Mouse (Mus musculus) megakaryocyte, embryonic 14.5 days (primary cell): ENCODE measurements at regions not wholly inside any gene's neighbourhood (a gene's known extent, or its start where the extent isn't known, plus 50 kb on each side); places are given as distances from the start of the nearest gene placed in this dataset.

Source experiments
- H3K27me3 ChIP-seq: replicated peaks from 2 replicates; pipeline ENCODE3; 2012; ENCODE audit warnings: inconsistent platforms
- H3K36me3 ChIP-seq: replicated peaks from 2 replicates; pipeline ENCODE3; 2012; ENCODE audit warnings: low read length, inconsistent platforms, mixed read lengths
- H3K4me1 ChIP-seq: 2 replicates; pipeline ENCODE4 v1.6.1; 2012; ENCODE audit warnings: inconsistent platforms
- H3K4me3 ChIP-seq: replicated peaks from 2 replicates; pipeline ENCODE3; 2012; ENCODE audit warnings: moderate library complexity, mild to moderate bottlenecking, inconsistent platforms
- H3K9me3 ChIP-seq: 2 replicates; pipeline ENCODE4 v1.6.1; 2012; ENCODE audit warnings: inconsistent platforms
- FLI1 ChIP-seq: IDR thresholded peaks from 2 replicates; pipeline ENCODE4 v1.6.1; 2012; ENCODE audit warnings: low read length, inconsistent platforms, mixed read lengths
- GATA1 ChIP-seq: IDR thresholded peaks from 3 replicates; pipeline ENCODE4 v1.6.1; 2012; ENCODE audit warnings: mixed read lengths, low read length, inconsistent platforms, borderline replicate concordance

DNA sequence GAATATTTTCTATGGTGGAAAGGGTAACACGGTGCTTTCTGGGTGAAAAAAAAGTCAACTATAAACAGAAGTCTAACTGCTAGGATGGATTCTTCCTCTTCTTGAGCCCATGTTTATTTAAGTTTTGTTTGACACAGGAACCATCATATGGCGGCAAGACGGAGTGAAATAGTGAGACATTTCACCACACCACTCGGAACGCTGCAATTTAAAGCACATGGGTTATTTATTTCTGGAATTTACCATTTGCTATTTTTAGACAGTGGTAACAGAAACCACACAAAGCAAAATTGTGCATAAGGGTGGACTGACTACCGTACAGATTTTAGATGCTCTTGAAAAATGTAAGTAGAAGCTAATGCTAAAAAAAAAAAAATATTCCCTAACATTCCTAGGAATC lies 103.1 kb upstream of the Ldb2 start:
- TF ChIP-seq FLI1 (no peak), GATA1 (no peak)
- Histone ChIP-seq H3K9me3 (no peaks in the 10 kb centered on the region), H3K27me3 (no peaks in the 10 kb centered on the region), H3K4me1 (no peaks in the 10 kb centered on the region), H3K4me3 (no peak overlapping the region), H3K36me3 (no peaks in the 10 kb centered on the region)

DNA sequence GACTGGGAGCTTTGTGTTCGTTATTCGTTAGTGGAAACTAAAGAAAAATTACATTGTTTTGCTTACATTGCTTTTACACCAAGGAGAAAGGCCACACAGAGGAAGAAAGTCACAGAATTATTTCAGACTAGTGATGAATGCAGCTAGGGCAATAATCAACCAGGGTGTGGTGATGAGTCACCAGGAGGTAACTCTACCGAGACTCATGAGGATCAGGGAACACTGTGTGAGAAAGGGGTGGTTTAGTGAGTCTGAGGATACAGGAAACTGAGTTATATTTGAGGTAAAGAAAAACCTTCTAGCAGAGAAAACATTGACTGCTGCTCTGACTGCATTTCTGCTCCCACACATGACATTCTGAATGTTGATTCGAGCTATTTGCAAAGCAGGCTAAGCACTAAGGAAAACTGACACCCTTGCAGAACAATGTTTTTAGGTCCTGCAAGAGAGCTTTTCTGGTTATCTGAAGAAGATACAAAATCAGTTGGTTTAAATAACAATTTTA lies 87.1 kb upstream of the Ldb2 start:
- TF ChIP-seq GATA1 (no peak), FLI1 (no peak)

DNA sequence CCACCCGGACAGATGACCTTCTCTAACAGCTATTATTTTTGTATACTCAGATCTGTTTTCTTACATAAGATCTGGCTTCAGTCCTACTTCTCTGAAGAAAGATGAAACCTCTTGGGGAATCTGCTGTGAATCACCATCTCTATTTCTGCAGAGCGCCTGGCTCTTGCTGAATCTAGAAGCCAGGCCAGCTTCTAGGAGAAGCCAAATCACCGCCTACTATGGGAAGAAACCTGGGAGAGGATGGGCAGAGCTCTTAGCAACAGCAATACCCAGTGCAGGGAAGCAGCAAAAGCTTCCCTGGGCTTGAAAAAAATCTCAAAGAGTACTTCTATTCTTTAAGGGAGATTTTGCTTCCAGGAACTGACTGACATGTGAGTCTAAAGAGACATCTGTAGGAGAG lies 77.5 kb upstream of the Ldb2 start:
- Histone ChIP-seq H3K9me3 (no peaks in the 10 kb centered on the region), H3K4me3 (no peak overlapping the region), H3K27me3 (no peaks in the 10 kb centered on the region), H3K36me3 (no peaks in the 10 kb centered on the region), H3K4me1 (no peaks in the 10 kb centered on the region)
- TF ChIP-seq FLI1 (no peak), GATA1 (no peak)

More for the DNA sequence above, 87.1 kb upstream of the Ldb2 start:
- no peaks in the 10 kb centered on the region for H3K36me3 ChIP-seq
- H3K4me3 ChIP-seq, result no peak overlapping the region
- no peaks in the 10 kb centered on the region for H3K9me3 ChIP-seq
- H3K4me1 ChIP-seq, result no peaks in the 10 kb centered on the region
- no peaks in the 10 kb centered on the region for H3K27me3 ChIP-seq

DNA sequence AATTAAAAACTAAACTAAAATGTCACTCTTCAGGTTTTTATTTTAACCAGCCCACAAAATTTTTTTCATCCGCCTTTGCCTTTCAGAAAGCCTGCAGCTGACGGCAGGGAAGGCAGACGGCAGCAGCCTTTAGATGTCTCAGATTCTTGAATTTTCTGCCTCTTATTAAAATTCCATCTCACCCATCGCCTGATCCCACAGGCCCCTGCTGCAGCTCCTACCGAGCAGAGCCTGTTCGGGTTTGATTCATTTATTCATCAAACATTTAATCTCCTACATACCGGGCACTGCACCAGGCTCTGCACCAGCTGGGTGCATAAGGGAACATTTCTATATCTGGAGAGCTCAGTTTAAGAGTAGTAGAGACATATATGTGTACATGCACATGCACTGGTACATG lies 72.8 kb upstream of the Ldb2 start:
- Histone ChIP-seq H3K4me3 (no peak overlapping the region), H3K27me3 (no peaks in the 10 kb centered on the region), H3K36me3 (no peaks in the 10 kb centered on the region), H3K9me3 (no peaks in the 10 kb centered on the region), H3K4me1 (no peaks in the 10 kb centered on the region)
- TF ChIP-seq GATA1, result no peak
- TF ChIP-seq FLI1, result no peak

DNA sequence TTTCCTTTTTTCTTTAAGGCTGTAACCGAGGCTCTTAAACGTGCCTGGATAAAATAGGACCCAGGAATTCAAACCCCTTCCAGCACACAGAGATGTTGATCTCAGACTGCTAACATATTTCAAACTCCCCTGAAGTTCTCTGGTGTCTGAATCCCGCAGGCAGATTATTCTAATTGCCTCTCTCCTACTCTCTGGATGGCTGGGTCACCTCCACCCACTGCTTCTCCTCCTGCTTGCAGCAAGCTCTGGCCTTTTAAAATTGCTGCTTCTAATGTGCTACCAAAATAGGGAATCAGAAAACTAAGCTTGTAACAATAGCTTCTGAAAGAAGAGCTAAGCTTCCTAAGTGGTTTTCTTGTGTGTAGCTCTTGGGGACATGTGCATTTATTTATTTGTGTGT lies 64.4 kb upstream of the Ldb2 start:
- Histone ChIP-seq H3K4me3 (no peak overlapping the region), H3K27me3 (no peaks in the 10 kb centered on the region), H3K9me3 (peaks cover 8% of the 10 kb centered on the region; the same call in 1 of the 2 replicates), H3K4me1 (no peaks in the 10 kb centered on the region), H3K36me3 (no peaks in the 10 kb centered on the region)
- no peak for TF ChIP-seq FLI1
- no peak for TF ChIP-seq GATA1

DNA sequence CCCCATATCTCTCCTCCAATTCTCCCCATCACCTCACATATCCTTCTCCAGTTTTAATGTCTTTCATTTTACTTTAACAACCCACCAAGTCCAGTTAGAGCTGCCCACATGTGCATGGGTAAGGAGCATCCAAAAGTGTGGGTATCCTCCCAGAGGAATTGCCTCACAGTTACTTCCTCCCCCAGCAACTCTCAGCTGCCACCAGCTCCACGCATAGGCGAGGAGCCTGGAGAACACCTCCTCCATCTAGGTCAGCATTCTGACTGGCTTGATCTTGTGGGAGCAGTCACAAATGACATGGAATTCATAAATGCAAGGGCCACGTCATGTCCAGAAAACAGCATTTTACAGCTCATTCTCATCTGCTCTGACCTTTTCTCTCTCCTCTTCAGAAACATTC lies 63.9 kb upstream of the Ldb2 start:
- no peak for TF ChIP-seq GATA1
- TF ChIP-seq FLI1, result no peak
- Histone ChIP-seq H3K27me3 (no peaks in the 10 kb centered on the region), H3K4me3 (no peak overlapping the region), H3K36me3 (no peaks in the 10 kb centered on the region), H3K4me1 (no peaks in the 10 kb centered on the region), H3K9me3 (peaks cover 8% of the 10 kb centered on the region; the same call in 1 of the 2 replicates)

DNA sequence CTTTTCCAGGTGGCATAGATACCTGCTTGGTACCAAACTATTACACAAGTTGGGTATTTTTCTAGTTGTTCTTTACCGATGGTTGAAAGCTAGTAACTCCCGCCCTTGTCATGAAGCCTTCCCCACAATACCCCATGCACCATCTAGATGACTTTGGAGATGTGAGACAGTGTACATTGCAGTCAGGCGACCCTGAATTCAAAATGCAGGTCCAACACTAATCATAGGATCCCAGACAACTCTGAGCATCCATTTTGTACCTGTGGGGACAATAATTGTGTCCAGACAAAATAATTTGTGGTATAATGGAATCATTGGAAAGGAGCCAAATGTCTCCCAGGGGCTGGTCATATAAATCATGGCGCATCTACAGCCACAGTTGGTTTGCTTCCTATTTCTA lies 54.7 kb upstream of the Ldb2 start:
- H3K4me3 ChIP-seq, result no peak overlapping the region
- H3K36me3 ChIP-seq, result no peaks in the 10 kb centered on the region
- H3K4me1 ChIP-seq, result no peaks in the 10 kb centered on the region
- H3K27me3 ChIP-seq, result no peaks in the 10 kb centered on the region
- H3K9me3 ChIP-seq, result peaks cover 6% of the 10 kb centered on the region; the same call in 1 of the 2 replicates
- TF ChIP-seq FLI1 (no peak), GATA1 (no peak)
